Mouse (Mus musculus): ENCODE measurements at regions not wholly inside any gene's neighbourhood (a gene's known extent, or its start where the extent isn't known, plus 50 kb on each side); places are given as distances from the start of the nearest gene placed in this dataset.

- TF ChIP-seq CTCF (IDR thresholded peaks at IDR 0.05; ENCODE audit: borderline replicate concordance, insufficient read depth, low read depth, low read length): no peak
- TF ChIP-seq POLR2A (IDR thresholded peaks at IDR 0.05; ENCODE audit: borderline replicate concordance, insufficient read depth, low read length): no peak
These were observed 488.8 kb upstream of the Id2 start for GRCm38 (mm10) chr12:25585746-25586145.
